Mouse (Mus musculus) heart, embryonic 15.5 days (tissue): ENCODE measurements around the gene Hsd11b1. TPM values are rescaled to one million over a fixed set of nuclear protein-coding genes. Genes with fewer than 3 reads are reported as not detected.
A peak's percentile ranks its signal among the peaks of the same experiment; 100 is the strongest.

Experiments used
- ATAC-seq: fragments of 200-750 bp; cut with Nextera tagmentation; replicated peaks from 2 replicates; pipeline ENCODE4 v1.8.0; 2017; ENCODE audit warnings: low read depth, moderate TSS enrichment; ENCODE audit not compliant: insufficient number of reproducible peaks, insufficient read depth, low FRiP score
- H3K27ac ChIP-seq: fragments of 300-500 bp; sonication (generic); 2 replicates; pipeline ENCODE4 v1.5.1; 2015; ENCODE audit warnings: mild to moderate bottlenecking, inconsistent platforms
- H3K27me3 ChIP-seq: fragments of 300-500 bp; sonication (generic); 2 replicates; pipeline ENCODE4 v1.6.1; 2015; ENCODE audit warnings: inconsistent platforms
- H3K36me3 ChIP-seq: fragments of 300-500 bp; sonication (generic); 2 replicates; pipeline ENCODE4 v1.6.1; 2015; ENCODE audit warnings: mild to moderate bottlenecking, inconsistent platforms
- H3K4me1 ChIP-seq: fragments of 300-500 bp; sonication (generic); replicated peaks from 2 replicates; pipeline ENCODE4 v1.6.1; 2015; ENCODE audit warnings: inconsistent platforms
- H3K4me2 ChIP-seq: fragments of 300-500 bp; sonication (generic); 2 replicates; pipeline ENCODE4 v1.6.1; 2015; ENCODE audit warnings: inconsistent platforms, mild to moderate bottlenecking, moderate library complexity
- H3K4me3 ChIP-seq: fragments of 300-500 bp; sonication (generic); 2 replicates; pipeline ENCODE4 v1.5.1; 2015; ENCODE audit warnings: mild to moderate bottlenecking, inconsistent platforms
- H3K9ac ChIP-seq: fragments of 300-500 bp; sonication (generic); 2 replicates; pipeline ENCODE4 v1.6.1; 2015; ENCODE audit warnings: mild to moderate bottlenecking, inconsistent platforms
- H3K9me3 ChIP-seq: fragments of 300-500 bp; sonication (generic); replicated peaks from 2 replicates; pipeline ENCODE4 v1.6.1; 2016; ENCODE audit warnings: inconsistent platforms
- WGBS: fragments of 180-500 bp; shearing (Covaris S2); methylation state at CpG from one replicate; pipeline ENCODE4 v1.1.7; 2015; ENCODE audit warnings: mixed read lengths; 5-methylcytosine and 5-hydroxymethylcytosine counted together
- polyA plus RNA-seq: library from polyadenylated mRNA; unstranded; fragments of >200 nt; fragmentation: Nextera tagmentation; extraction: Ambion mirVana; gene quantifications from 2 replicates; pipeline ENCODE4 v1.2.1, GENCODE M21; 2015

Hsd11b1 gene
- polyA plus RNA-seq, 1 experiment from 2014 or later: 1.9 TPM

GRCm38 (mm10) chr1:193172991-193173809, 90.7 kb downstream of the Hsd11b1 start:
- under 1% methylated on average over 48 of the region's 48 CpGs for WGBS
- Histone ChIP-seq H3K4me2 (peak overlapping the region; percentile 78), H3K9ac (peak overlapping the region; percentile 69), H3K4me1 (peaks cover 34% of the 10 kb centered on the region), H3K4me3 (peak overlapping the region; percentile 62), H3K36me3 (no peaks in the 10 kb centered on the region), H3K9me3 (no peaks in the 10 kb centered on the region), H3K27ac (peak overlapping the region; percentile 91), H3K27me3 (no peaks in the 10 kb centered on the region)
- ATAC-seq: peak; percentile 99

Other genes starting within 250 kb of the Hsd11b1 start
- 0.21 and 0.55 TPM in 2 replicates for gene Syt14, start 228.3 kb downstream of the Hsd11b1 start, polyA plus RNA-seq
- 3.8 and 4.9 TPM in 2 replicates for gene Diexf, start 133.8 kb downstream of the Hsd11b1 start, polyA plus RNA-seq
- gene Irf6, start 111.0 kb downstream of the Hsd11b1 start, polyA plus RNA-seq: 4.8 and 8.3 TPM in 2 replicates
- gene A130010J15Rik, start 96.0 kb downstream of the Hsd11b1 start, polyA plus RNA-seq: 10.7 and 11.9 TPM in 2 replicates
- 2.1 and 6.9 TPM in 2 replicates for gene Traf3ip3, start 62.4 kb downstream of the Hsd11b1 start, polyA plus RNA-seq
- 4.7 and 9.0 TPM in 2 replicates for gene Lamb3, start 56.4 kb downstream of the Hsd11b1 start, polyA plus RNA-seq
- gene G0s2, start 9.1 kb upstream of the Hsd11b1 start, polyA plus RNA-seq: 103 and 106 TPM in 2 replicates
- 11.5 and 13.3 TPM in 2 replicates for gene Camk1g, start 106.2 kb upstream of the Hsd11b1 start, polyA plus RNA-seq